Mouse (Mus musculus) cerebellum, adult 2 months (tissue): ENCODE data around the gene Gbe1.

ENCODE experiments used
- CTCF ChIP-seq: fragments of 200-500 bp; IDR thresholded peaks from 2 replicates; pipeline ENCODE4 v1.5.1; 2011; ENCODE audit warnings: low read depth, mild to moderate bottlenecking, control low read depth, low read length, moderate library complexity, borderline replicate concordance; ENCODE audit not compliant: insufficient read depth
- POLR2A ChIP-seq: fragments of 200-500 bp; IDR thresholded peaks from 2 replicates; pipeline ENCODE4 v1.6.1; 2011; ENCODE audit warnings: low read length, control low read depth, borderline replicate concordance; ENCODE audit not compliant: insufficient read depth

DNA sequence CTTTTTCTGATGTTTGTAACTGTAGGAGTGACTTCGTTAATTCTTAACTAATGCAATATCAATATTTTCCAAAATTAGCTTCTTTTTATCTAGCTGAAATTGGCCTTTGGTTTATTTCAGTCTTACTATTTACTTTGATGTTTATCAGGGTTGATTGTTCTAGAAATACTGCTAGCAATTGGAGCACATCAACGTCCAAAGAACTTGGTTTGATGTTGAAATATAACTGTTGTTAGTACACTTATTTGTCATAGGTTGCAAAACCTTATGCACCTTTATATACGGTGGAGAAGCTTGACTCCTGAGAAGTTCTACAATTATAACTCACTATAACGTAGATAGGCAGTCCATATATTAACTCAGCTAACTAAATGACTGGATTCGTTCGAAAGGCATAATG, 14.8 kb downstream of the Gbe1 start:
- TF ChIP-seq CTCF (no peak), POLR2A (no peak)
